Mouse (Mus musculus) heart, postnatal 14 days (tissue): ENCODE measurements around the gene Pou6f1. TPM values are rescaled to one million over a fixed set of nuclear protein-coding genes. Genes with fewer than 3 reads are reported as not detected.
"Not testable (repeated sequence)": the region's sequence is repeated elsewhere in the genome, so short reads cannot be mapped to it uniquely, and the experiment has no call there.

Experiments
- DNase-seq, 2 experiments: peaks; one replicate each; pipeline ENCODE4 v3.0.0; 2021 to 2022
- intact Hi-C: fragments of 180-260 bp; cut with DNase I; formaldehyde crosslinking; loops from one replicate; pipeline ENCODE4 v1.15.1; 2025
- total RNA-seq, 2 experiments: library from RNA; stranded (reverse); gene quantifications; 2 replicates each; pipeline ENCODE4 v1.2.3; 2021

The Pou6f1 gene
- total RNA-seq, 2 experiments from 2014 or later, result 13.2 to 14.6 TPM

GRCm38 (mm10) chr15:100587166-100587565 is 12.6 kb downstream of the Pou6f1 start:
- intact Hi-C loops, result no loop called here
- DNase-seq, result no peak

GRCm38 (mm10) chr15:100585931-100586330 is 13.9 kb downstream of the Pou6f1 start:
- DNase-seq, result no peak
- intact Hi-C loops, result no loop called here

- no peak for DNase-seq
- intact Hi-C loops, result no loop called here
Measured at GRCm38 (mm10) chr15:100580108-100580507, 19.7 kb downstream of the Pou6f1 start.

- DNase-seq, result no peak
- intact Hi-C loops, result no loop called here
Measured at GRCm38 (mm10) chr15:100577972-100578371, 21.8 kb downstream of the Pou6f1 start.

GRCm38 (mm10) chr15:100576810-100577209 is 23.0 kb downstream of the Pou6f1 start:
- DNase-seq, result no peak
- intact Hi-C loops, result no loop called here

GRCm38 (mm10) chr15:100576392-100576791 is 23.4 kb downstream of the Pou6f1 start:
- intact Hi-C loops, result no loop called here
- DNase-seq, result no peak

- intact Hi-C loops, result no loop called here
- DNase-seq, result no peak
Measured at GRCm38 (mm10) chr15:100575366-100575765, 24.4 kb downstream of the Pou6f1 start.

- intact Hi-C loops, result no loop called here
- peak in 1 of 2 experiments; percentile 26 for DNase-seq
Measured at GRCm38 (mm10) chr15:100574378-100574777, 25.4 kb downstream of the Pou6f1 start.

GRCm38 (mm10) chr15:100573946-100574345 is 25.8 kb downstream of the Pou6f1 start:
- DNase-seq, result peak in 1 of 2 experiments; percentile 21
- intact Hi-C loops, result no loop called here

- intact Hi-C loops, result no loop called here
- DNase-seq, result no peak
Measured at GRCm38 (mm10) chr15:100569239-100569638, 30.5 kb downstream of the Pou6f1 start.

GRCm38 (mm10) chr15:100566531-100566930 is 33.3 kb downstream of the Pou6f1 start:
- DNase-seq, result no peak
- intact Hi-C loops, result no loop called here

- no peak for DNase-seq
- intact Hi-C loops, result no loop called here
Measured at GRCm38 (mm10) chr15:100557705-100558433, 41.9 kb downstream of the Pou6f1 start.

GRCm38 (mm10) chr15:100556378-100556777 is 43.4 kb downstream of the Pou6f1 start:
- intact Hi-C loops, result no loop called here
- DNase-seq, result no peak

- DNase-seq, result peak; percentile 9 to 58
- intact Hi-C loops, result no loop called here
Measured at GRCm38 (mm10) chr15:100555965-100556364, 43.8 kb downstream of the Pou6f1 start.

- intact Hi-C loops, result loop anchor here (5.0 kb wide), 1 partner anchor 61 kb away; no protein-coding TSS in a partner anchor
- peak; percentile 97 for DNase-seq
Measured at GRCm38 (mm10) chr15:100551326-100552307, 48.2 kb downstream of the Pou6f1 start, which contains the start of gene Tfcp2. TSS of gene Tfcp2 (minus strand) at chr15:100552008.

GRCm38 (mm10) chr15:100550280-100550679 is 49.5 kb downstream of the Pou6f1 start:
- no peak for DNase-seq
- intact Hi-C loops, result loop anchor here (5.0 kb wide), 1 partner anchor 62 kb away; no protein-coding TSS in a partner anchor

GRCm38 (mm10) chr15:100543651-100544030 is 56.1 kb downstream of the Pou6f1 start:
- intact Hi-C loops, DNase-seq: not testable (repeated sequence)

GRCm38 (mm10) chr15:100542876-100543650 is 56.7 kb downstream of the Pou6f1 start:
- DNase-seq, intact Hi-C loops: not testable (repeated sequence)

GRCm38 (mm10) chr15:100541426-100541825 is 58.4 kb downstream of the Pou6f1 start:
- intact Hi-C loops, result no loop called here

GRCm38 (mm10) chr15:100541001-100541400 is 58.8 kb downstream of the Pou6f1 start:
- intact Hi-C loops, DNase-seq: not testable (repeated sequence)

More at GRCm38 (mm10) chr15:100541426-100541825, 58.4 kb downstream of the Pou6f1 start:
- DNase-seq, result no peak
